Mouse (Mus musculus) CH12.LX (cell line): ENCODE measurements around the gene Gm16253. TPM values are rescaled to one million over a fixed set of nuclear protein-coding genes. Genes with fewer than 3 reads are reported as not detected.

ENCODE experiments used
- DNase-seq: peaks from one replicate; pipeline ENCODE4 v3.0.0-alpha.2; 2013; ENCODE audit errors: extremely low read depth
- H3K27ac ChIP-seq: 2 replicates; pipeline ENCODE4 v1.5.1; 2012; ENCODE audit warnings: low read depth, mild to moderate bottlenecking, control low read depth, moderate library complexity; ENCODE audit not compliant: insufficient read depth
- H3K27me3 ChIP-seq: replicated peaks from 2 replicates; pipeline ENCODE3; 2012; ENCODE audit warnings: inconsistent platforms
- H3K36me3 ChIP-seq, 2 experiments: replicated peaks in 1 of 2; 2 replicates each; pipeline versions ENCODE3 to v1.6.1; 2012; ENCODE audit warnings: inconsistent platforms in 1 of 2, low read length in 1 of 2, mild to moderate bottlenecking in 1 of 2, mixed read lengths in 1 of 2, moderate library complexity in 1 of 2; ENCODE audit not compliant: control insufficient read depth in 1 of 2, insufficient read depth in 1 of 2
- H3K4me1 ChIP-seq, 2 experiments: 2 replicates each; pipeline ENCODE4 v1.6.1; 2012; ENCODE audit warnings: inconsistent platforms in 1 of 2, moderate library complexity in 1 of 2; ENCODE audit not compliant: insufficient read depth in 2 of 2, control insufficient read depth in 1 of 2
- H3K4me2 ChIP-seq: 2 replicates; pipeline ENCODE4 v1.6.1; 2012; ENCODE audit warnings: low read depth, mild to moderate bottlenecking, control low read depth; ENCODE audit not compliant: poor library complexity, insufficient read depth, severe bottlenecking
- H3K4me3 ChIP-seq, 3 experiments: fragments of 150-350 bp in 1 of 3; sonication (generic) in 1 of 3; replicated peaks in 1 of 3; 2 replicates each; pipeline versions ENCODE3 to v1.5.1; 2011 to 2012; ENCODE audit warnings: low read depth in 2 of 3, low read length in 2 of 3, mild to moderate bottlenecking in 2 of 3, moderate library complexity in 2 of 3, control low read depth in 1 of 3, improper control_type of control experiment in 1 of 3, inconsistent platforms in 1 of 3, mixed read lengths in 1 of 3; ENCODE audit not compliant: poor library complexity in 1 of 3
- H3K79me2 ChIP-seq: replicated peaks from 2 replicates; pipeline ENCODE4 v1.6.1; 2012; ENCODE audit warnings: mild to moderate bottlenecking, moderate library complexity; ENCODE audit not compliant: control insufficient read depth, poor library complexity, insufficient read depth, severe bottlenecking; ENCODE audit errors: extremely low read depth
- H3K9ac ChIP-seq: 2 replicates; pipeline ENCODE4 v1.6.1; 2012; ENCODE audit warnings: low read depth, mild to moderate bottlenecking, control low read depth, moderate library complexity; ENCODE audit not compliant: insufficient read depth
- H3K9me3 ChIP-seq: replicated peaks from 2 replicates; pipeline ENCODE3; 2012; ENCODE audit warnings: low read length, inconsistent platforms, mixed read lengths
- BHLHE40 ChIP-seq: IDR thresholded peaks from 2 replicates; pipeline ENCODE4 v1.6.1; 2011; ENCODE audit warnings: mild to moderate bottlenecking, low read depth, low read length, improper control_type of control experiment
- CHD1 ChIP-seq: IDR thresholded peaks from 2 replicates; pipeline ENCODE4 v1.6.1; 2012; ENCODE audit warnings: low read depth, low read length, improper control_type of control experiment, inconsistent platforms
- CHD2 ChIP-seq: IDR thresholded peaks from 2 replicates; pipeline ENCODE4 v1.6.1; 2011; ENCODE audit warnings: low read length, improper control_type of control experiment
- CTCF ChIP-seq, 2 experiments: IDR thresholded peaks in 1 of 2; conservative IDR thresholded peaks in 1 of 2; 2 replicates each; pipeline ENCODE4 v1.5.1; 2011 to 2012; ENCODE audit warnings: low read depth in 2 of 2, low read length in 2 of 2, improper control_type of control experiment in 1 of 2, inconsistent platforms in 1 of 2, mild to moderate bottlenecking in 1 of 2, moderate library complexity in 1 of 2
- ELF1 ChIP-seq: IDR thresholded peaks from 2 replicates; pipeline ENCODE4 v1.6.1; 2014; ENCODE audit warnings: low read depth, mild to moderate bottlenecking, inconsistent platforms, low read length, improper control_type of control experiment
- EP300 ChIP-seq: IDR thresholded peaks from 2 replicates; pipeline ENCODE4 v1.6.1; 2011; ENCODE audit warnings: low read length, improper control_type of control experiment
- ETS1 ChIP-seq: conservative IDR thresholded peaks from 2 replicates; pipeline ENCODE4 v1.6.1; 2012; ENCODE audit warnings: low read depth, mild to moderate bottlenecking, inconsistent platforms, low read length, improper control_type of control experiment, moderate library complexity
- GABPA ChIP-seq: IDR thresholded peaks from 2 replicates; pipeline ENCODE4 v1.6.1; 2012; ENCODE audit warnings: low read depth, low read length, improper control_type of control experiment, inconsistent platforms; ENCODE audit not compliant: insufficient replicate concordance
- JUN ChIP-seq: IDR thresholded peaks from 2 replicates; pipeline ENCODE4 v1.6.1; 2011; ENCODE audit warnings: low read depth, mild to moderate bottlenecking, low read length, improper control_type of control experiment, moderate library complexity; ENCODE audit not compliant: insufficient read depth
- JUND ChIP-seq: conservative IDR thresholded peaks from 2 replicates; pipeline ENCODE4 v1.6.1; 2011; ENCODE audit warnings: low read depth, low read length, improper control_type of control experiment
- KAT2A ChIP-seq: IDR thresholded peaks from 2 replicates; pipeline ENCODE4 v1.6.1; 2012; ENCODE audit warnings: low read length, improper control_type of control experiment, inconsistent platforms; ENCODE audit not compliant: insufficient replicate concordance
- MAFK ChIP-seq: IDR thresholded peaks from 2 replicates; pipeline ENCODE4 v1.6.1; 2011; ENCODE audit warnings: low read length, improper control_type of control experiment; ENCODE audit not compliant: insufficient replicate concordance
- MAX ChIP-seq: IDR thresholded peaks from 2 replicates; pipeline ENCODE4 v1.6.1; 2011; ENCODE audit warnings: low read length, improper control_type of control experiment
- MEF2A ChIP-seq: IDR thresholded peaks from 2 replicates; pipeline ENCODE4 v1.6.1; 2014; ENCODE audit warnings: low read depth, mild to moderate bottlenecking, inconsistent platforms, low read length, improper control_type of control experiment, borderline replicate concordance
- MXI1 ChIP-seq: IDR thresholded peaks from 2 replicates; pipeline ENCODE4 v1.6.1; 2011; ENCODE audit warnings: mild to moderate bottlenecking, low read depth, low read length, improper control_type of control experiment
- NELFE ChIP-seq: IDR thresholded peaks from 2 replicates; pipeline ENCODE4 v1.6.1; 2011; ENCODE audit warnings: low read depth, low read length, improper control_type of control experiment
- NRF1 ChIP-seq: IDR thresholded peaks from 2 replicates; pipeline ENCODE4 v1.6.1; 2014; ENCODE audit warnings: low read depth, mild to moderate bottlenecking, inconsistent platforms, low read length, improper control_type of control experiment, moderate library complexity
- PAX5 ChIP-seq: IDR thresholded peaks from 2 replicates; pipeline ENCODE4 v1.6.1; 2012; ENCODE audit warnings: low read length, inconsistent platforms, mixed read lengths
- RAD21 ChIP-seq: IDR thresholded peaks from 2 replicates; pipeline ENCODE4 v1.6.1; 2011; ENCODE audit warnings: low read depth, mild to moderate bottlenecking, low read length, improper control_type of control experiment, moderate library complexity
- SIN3A ChIP-seq: IDR thresholded peaks from 2 replicates; pipeline ENCODE4 v1.6.1; 2012; ENCODE audit warnings: low read length, improper control_type of control experiment, inconsistent platforms
- TBP ChIP-seq: conservative IDR thresholded peaks from 2 replicates; pipeline ENCODE4 v1.6.1; 2011; ENCODE audit warnings: low read depth, low read length, improper control_type of control experiment
- TCF12 ChIP-seq: IDR thresholded peaks from 2 replicates; pipeline ENCODE4 v1.6.1; 2014; ENCODE audit warnings: low read depth, mild to moderate bottlenecking, inconsistent platforms, low read length, improper control_type of control experiment
- UBTF ChIP-seq: IDR thresholded peaks from 2 replicates; pipeline ENCODE4 v1.6.1; 2012; ENCODE audit warnings: low read depth, mild to moderate bottlenecking, inconsistent platforms, low read length, improper control_type of control experiment, moderate library complexity
- ZC3H11A ChIP-seq: IDR thresholded peaks from 2 replicates; pipeline ENCODE4 v1.6.1; 2012; ENCODE audit warnings: low read depth, mild to moderate bottlenecking, inconsistent platforms, low read length, improper control_type of control experiment
- ZKSCAN1 ChIP-seq: IDR thresholded peaks from 2 replicates; pipeline ENCODE4 v1.6.1; 2012; ENCODE audit warnings: low read depth, inconsistent platforms, low read length, improper control_type of control experiment, borderline replicate concordance
- ZNF384 ChIP-seq: IDR thresholded peaks from 2 replicates; pipeline ENCODE4 v1.6.1; 2012; ENCODE audit warnings: low read depth, low read length, improper control_type of control experiment, inconsistent platforms
- dilution Hi-C: fragments of 300-500 bp; cut with MboI; formaldehyde crosslinking; loops from 2 replicates; pipeline ENCODE4 v1.14.3; 2020; ENCODE audit warnings: low sequenced_read_pairs; ENCODE audit not compliant: extremely low pct_unique_long_range_greater_than_20kb, extremely low pct_ligation_motif_present
- in situ Hi-C: fragments of 300-500 bp; cut with MboI; formaldehyde crosslinking; loops from 3 replicates; pipeline ENCODE4 v1.14.3; 2019; ENCODE audit warnings: low sequenced_read_pairs, low pct_ligation_motif_present, low pct_unique_long_range_greater_than_20kb, mixed read lengths
- polyA plus RNA-seq: library from polyadenylated mRNA; unstranded; fragments of >175 nt; gene quantifications from 2 replicates; pipeline ENCODE4 v1.2.1, GENCODE M21; 2012; ENCODE audit warnings: low read depth; ENCODE audit not compliant: insufficient read length
- total RNA-seq, 2 experiments: library from RNA; depleted of rRNA; stranded (reverse); fragments of 300-350 nt in 1 of 2; fragments of >200 nt in 1 of 2; gene quantifications; 2 replicates each; pipeline ENCODE4 v1.2.3; 2012 to 2014

Gm16253 gene
- total and polyA plus RNA-seq, 3 experiments = 0.46 to 0.72 TPM; not detected in 1

GRCm38 (mm10) chr3:96554251-96554650, 22.5 kb upstream of the Gm16253 start:
- no peak overlapping the region for H3K4me3 ChIP-seq
- H3K9me3 ChIP-seq = no peaks in the 10 kb centered on the region
- no peaks in the 10 kb centered on the region for H3K27me3 ChIP-seq
- H3K4me1 ChIP-seq = peaks cover 7 to 39% of the 10 kb centered on the region in 2 experiments
- peaks cover 14% of the 10 kb centered on the region for H3K79me2 ChIP-seq
- no peak for DNase-seq
- dilution Hi-C loops = no loop called here
- TF ChIP-seq TBP (no peak), CHD1 (no peak), GABPA (no peak), KAT2A (no peak), MAFK (no peak), BHLHE40 (no peak), ETS1 (no peak), MXI1 (no peak), RAD21 (no peak), CTCF (conservative IDR thresholded peaks at IDR 0.05 in 1 of 2, IDR thresholded peaks at IDR 0.05 in 1 of 2; ENCODE audit: low read depth in 2 of 2, low read length in 2 of 2) (no peak), PAX5 (no peak), TCF12 (no peak), ELF1 (no peak), UBTF (no peak), NELFE (no peak), ZKSCAN1 (no peak)
- peaks cover 1 to 4% of the 10 kb centered on the region in 2 experiments for H3K36me3 ChIP-seq
- in situ Hi-C loops = no loop called here
- no peak overlapping the region for H3K27ac ChIP-seq
- H3K9ac ChIP-seq = no peak overlapping the region
- no peak overlapping the region for H3K4me2 ChIP-seq

- H3K4me2 ChIP-seq = no peak overlapping the region
- no peak overlapping the region for H3K4me3 ChIP-seq
- H3K79me2 ChIP-seq = peaks cover 23% of the 10 kb centered on the region
- H3K9me3 ChIP-seq = no peaks in the 10 kb centered on the region
- DNase-seq = no peak
- in situ Hi-C loops = no loop called here
- dilution Hi-C loops = no loop called here
- H3K27ac ChIP-seq = no peak overlapping the region
- no peak overlapping the region for H3K9ac ChIP-seq
- H3K36me3 ChIP-seq = peaks cover 10 to 13% of the 10 kb centered on the region in 2 experiments
- no peaks in the 10 kb centered on the region for H3K27me3 ChIP-seq
- peaks cover 4 to 35% of the 10 kb centered on the region in 2 experiments for H3K4me1 ChIP-seq
- TF ChIP-seq NRF1 = no peak
- TF ChIP-seq PAX5 = no peak
- TF ChIP-seq CHD1 = no peak
- no peak for TF ChIP-seq JUND
- TF ChIP-seq NELFE = no peak
- TF ChIP-seq ZNF384 = no peak
- TF ChIP-seq GABPA = no peak
- no peak for TF ChIP-seq SIN3A
- no peak for TF ChIP-seq EP300
- no peak for TF ChIP-seq CHD2
- no peak for TF ChIP-seq MAX
- TF ChIP-seq ZKSCAN1 = no peak
- no peak for TF ChIP-seq TCF12
- no peak for TF ChIP-seq MEF2A
- no peak for TF ChIP-seq MAFK
- no peak for TF ChIP-seq ZC3H11A
- no peak for TF ChIP-seq JUN
- TF ChIP-seq KAT2A = no peak
Measured at GRCm38 (mm10) chr3:96555041-96555596, 21.7 kb upstream of the Gm16253 start.
